Mouse (Mus musculus) limb, embryonic 13.5 days (tissue): ENCODE data around the gene Celf2. TPM values are rescaled to one million over a fixed set of nuclear protein-coding genes. Genes with fewer than 3 reads are reported as not detected.

Experiments
- ATAC-seq: fragments of 200-750 bp; cut with Nextera tagmentation; 2 replicates; pipeline ENCODE4 v1.8.0; 2017; ENCODE audit warnings: low read depth, moderate number of reproducible peaks, moderate TSS enrichment; ENCODE audit not compliant: low FRiP score
- H3K27ac ChIP-seq: fragments of 300-500 bp; sonication (generic); 2 replicates; pipeline ENCODE4 v1.5.1; 2015; ENCODE audit warnings: inconsistent platforms, mild to moderate bottlenecking, moderate library complexity
- H3K27me3 ChIP-seq: fragments of 300-500 bp; sonication (generic); 2 replicates; pipeline ENCODE4 v1.6.1; 2015; ENCODE audit warnings: mild to moderate bottlenecking, inconsistent platforms
- H3K36me3 ChIP-seq: fragments of 300-500 bp; sonication (generic); 2 replicates; pipeline ENCODE4 v1.6.1; 2015; ENCODE audit warnings: inconsistent platforms, mild to moderate bottlenecking, moderate library complexity
- H3K4me1 ChIP-seq: fragments of 300-500 bp; sonication (generic); 2 replicates; pipeline ENCODE4 v1.6.1; 2015; ENCODE audit warnings: inconsistent platforms
- H3K4me2 ChIP-seq: fragments of 300-500 bp; sonication (generic); replicated peaks from 2 replicates; pipeline ENCODE4 v1.6.1; 2015; ENCODE audit warnings: inconsistent platforms, mild to moderate bottlenecking, moderate library complexity
- H3K4me3 ChIP-seq: fragments of 300-500 bp; sonication (generic); 2 replicates; pipeline ENCODE4 v1.5.1; 2015; ENCODE audit warnings: moderate library complexity, mild to moderate bottlenecking, inconsistent platforms
- H3K9ac ChIP-seq: fragments of 300-500 bp; sonication (generic); 2 replicates; pipeline ENCODE4 v1.6.1; 2015; ENCODE audit warnings: mild to moderate bottlenecking, inconsistent platforms
- H3K9me3 ChIP-seq: fragments of 300-500 bp; sonication (generic); 2 replicates; pipeline ENCODE4 v1.6.1; 2016; ENCODE audit warnings: inconsistent platforms
- WGBS: fragments of 180-500 bp; shearing (Covaris S2); methylation state at CpG from one replicate; pipeline ENCODE4 v1.1.7; 2015; 5-methylcytosine and 5-hydroxymethylcytosine counted together
- polyA plus RNA-seq: library from polyadenylated mRNA; unstranded; fragments of >200 nt; fragmentation: Nextera tagmentation; extraction: Ambion mirVana; gene quantifications from 2 replicates; pipeline ENCODE4 v1.2.1, GENCODE M21; 2015

The Celf2 gene
- polyA plus RNA-seq, 1 experiment from 2014 or later = 68.8 TPM

- Histone ChIP-seq H3K4me1 (peaks cover 20% of the 10 kb centered on the region), H3K4me2 (no peak overlapping the region), H3K4me3 (no peak overlapping the region), H3K27me3 (no peaks in the 10 kb centered on the region), H3K9ac (no peak overlapping the region), H3K27ac (no peak overlapping the region), H3K9me3 (no peaks in the 10 kb centered on the region), H3K36me3 (no peaks in the 10 kb centered on the region)
- no peak for ATAC-seq
- 76% methylated on average over 7 of the region's 7 CpGs for WGBS
Observed at GRCm38 (mm10) chr2:7060490-7061105, 448.8 kb downstream of the Celf2 start.

- no peaks in the 10 kb centered on the region for H3K9me3 ChIP-seq
- H3K4me3 ChIP-seq = no peak overlapping the region
- no peak overlapping the region for H3K27ac ChIP-seq
- WGBS = 57% methylated on average over 4 of the region's 4 CpGs
- peaks cover 14% of the 10 kb centered on the region for H3K4me1 ChIP-seq
- H3K4me2 ChIP-seq = no peak overlapping the region
- H3K27me3 ChIP-seq = no peaks in the 10 kb centered on the region
- H3K9ac ChIP-seq = no peak overlapping the region
- H3K36me3 ChIP-seq = no peaks in the 10 kb centered on the region
- ATAC-seq = peak; percentile 20; the same call in 1 of the 2 replicates
Observed at GRCm38 (mm10) chr2:7056401-7056800, 453.0 kb downstream of the Celf2 start.

- no peak overlapping the region for H3K4me3 ChIP-seq
- no peak overlapping the region for H3K9ac ChIP-seq
- peaks cover 14% of the 10 kb centered on the region for H3K4me1 ChIP-seq
- 62% methylated on average over 3 of the region's 3 CpGs for WGBS
- no peaks in the 10 kb centered on the region for H3K9me3 ChIP-seq
- ATAC-seq = peak; percentile 56
- no peak overlapping the region for H3K4me2 ChIP-seq
- H3K27me3 ChIP-seq = no peaks in the 10 kb centered on the region
- peak overlapping the region; percentile 44; the same call in 1 of the 2 replicates for H3K27ac ChIP-seq
- no peaks in the 10 kb centered on the region for H3K36me3 ChIP-seq
Observed at GRCm38 (mm10) chr2:7055958-7056357, 453.4 kb downstream of the Celf2 start.

GRCm38 (mm10) chr2:7051090-7051489 is 458.3 kb downstream of the Celf2 start:
- Histone ChIP-seq H3K27me3 (no peaks in the 10 kb centered on the region), H3K4me2 (no peak overlapping the region), H3K36me3 (no peaks in the 10 kb centered on the region), H3K9me3 (no peaks in the 10 kb centered on the region; the same call in 1 of the 2 replicates), H3K27ac (no peak overlapping the region), H3K4me1 (peaks cover 6% of the 10 kb centered on the region), H3K9ac (no peak overlapping the region), H3K4me3 (no peak overlapping the region)
- 92% methylated on average over 5 of the region's 5 CpGs for WGBS
- no peak for ATAC-seq

GRCm38 (mm10) chr2:7046155-7046554 is 463.2 kb downstream of the Celf2 start:
- Histone ChIP-seq H3K4me2 (no peak overlapping the region), H3K9me3 (no peaks in the 10 kb centered on the region; the same call in 1 of the 2 replicates), H3K27ac (no peak overlapping the region), H3K4me1 (no peaks in the 10 kb centered on the region), H3K4me3 (no peak overlapping the region), H3K36me3 (no peaks in the 10 kb centered on the region), H3K9ac (no peak overlapping the region), H3K27me3 (no peaks in the 10 kb centered on the region)
- WGBS = 10% methylated on average over 1 of the region's 1 CpGs
- ATAC-seq = no peak

GRCm38 (mm10) chr2:7045531-7045930 is 463.8 kb downstream of the Celf2 start:
- H3K27me3 ChIP-seq = no peaks in the 10 kb centered on the region
- no peak overlapping the region for H3K9ac ChIP-seq
- no peaks in the 10 kb centered on the region for H3K4me1 ChIP-seq
- no peaks in the 10 kb centered on the region for H3K36me3 ChIP-seq
- 73% methylated on average over 4 of the region's 4 CpGs for WGBS
- H3K9me3 ChIP-seq = no peaks in the 10 kb centered on the region; the same call in 1 of the 2 replicates
- ATAC-seq = no peak
- H3K4me3 ChIP-seq = no peak overlapping the region
- no peak overlapping the region for H3K4me2 ChIP-seq
- no peak overlapping the region for H3K27ac ChIP-seq

GRCm38 (mm10) chr2:7043770-7044459 is 465.4 kb downstream of the Celf2 start:
- H3K36me3 ChIP-seq = no peaks in the 10 kb centered on the region
- no peaks in the 10 kb centered on the region for H3K27me3 ChIP-seq
- H3K4me2 ChIP-seq = no peak overlapping the region
- H3K4me3 ChIP-seq = no peak overlapping the region
- no peak for ATAC-seq
- H3K9me3 ChIP-seq = no peaks in the 10 kb centered on the region; the same call in 1 of the 2 replicates
- H3K4me1 ChIP-seq = no peaks in the 10 kb centered on the region
- no peak overlapping the region for H3K27ac ChIP-seq
- H3K9ac ChIP-seq = no peak overlapping the region
- 64% methylated on average over 6 of the region's 6 CpGs for WGBS

GRCm38 (mm10) chr2:7040940-7041339 is 468.4 kb downstream of the Celf2 start:
- Histone ChIP-seq H3K9ac (no peak overlapping the region), H3K27ac (no peak overlapping the region), H3K4me3 (no peak overlapping the region), H3K9me3 (no peaks in the 10 kb centered on the region), H3K27me3 (no peaks in the 10 kb centered on the region), H3K4me2 (no peak overlapping the region), H3K4me1 (no peaks in the 10 kb centered on the region), H3K36me3 (no peaks in the 10 kb centered on the region)
- WGBS = 57% methylated on average over 1 of the region's 1 CpGs
- ATAC-seq = no peak

GRCm38 (mm10) chr2:7038991-7039390 is 470.4 kb downstream of the Celf2 start:
- H3K4me1 ChIP-seq = no peaks in the 10 kb centered on the region
- no peak overlapping the region for H3K27ac ChIP-seq
- H3K36me3 ChIP-seq = no peaks in the 10 kb centered on the region
- no peak overlapping the region for H3K9ac ChIP-seq
- H3K4me2 ChIP-seq = no peak overlapping the region
- no peaks in the 10 kb centered on the region for H3K27me3 ChIP-seq
- H3K4me3 ChIP-seq = no peak overlapping the region
- 91% methylated on average over 4 of the region's 4 CpGs for WGBS
- no peak for ATAC-seq
- no peaks in the 10 kb centered on the region for H3K9me3 ChIP-seq

- no peak overlapping the region for H3K27ac ChIP-seq
- no peaks in the 10 kb centered on the region for H3K36me3 ChIP-seq
- no peak for ATAC-seq
- H3K9me3 ChIP-seq = no peaks in the 10 kb centered on the region
- H3K9ac ChIP-seq = no peak overlapping the region
- H3K4me1 ChIP-seq = no peaks in the 10 kb centered on the region
- H3K4me2 ChIP-seq = no peak overlapping the region
- 93% methylated on average over 1 of the region's 1 CpGs for WGBS
- no peak overlapping the region for H3K4me3 ChIP-seq
- no peaks in the 10 kb centered on the region for H3K27me3 ChIP-seq
Observed at GRCm38 (mm10) chr2:7031389-7031788, 478.0 kb downstream of the Celf2 start.

- no peak for ATAC-seq
- H3K4me2 ChIP-seq = no peak overlapping the region
- no peaks in the 10 kb centered on the region for H3K9me3 ChIP-seq
- H3K27ac ChIP-seq = no peak overlapping the region
- H3K36me3 ChIP-seq = no peaks in the 10 kb centered on the region
- WGBS = 94% methylated on average over 1 of the region's 1 CpGs
- no peak overlapping the region for H3K4me3 ChIP-seq
- H3K27me3 ChIP-seq = no peaks in the 10 kb centered on the region
- no peaks in the 10 kb centered on the region for H3K4me1 ChIP-seq
- H3K9ac ChIP-seq = no peak overlapping the region
Observed at GRCm38 (mm10) chr2:7026737-7027136, 482.6 kb downstream of the Celf2 start.

GRCm38 (mm10) chr2:7025594-7025993 is 483.8 kb downstream of the Celf2 start:
- Histone ChIP-seq H3K9ac (no peak overlapping the region), H3K4me3 (no peak overlapping the region), H3K36me3 (no peaks in the 10 kb centered on the region), H3K27ac (no peak overlapping the region), H3K9me3 (no peaks in the 10 kb centered on the region), H3K27me3 (no peaks in the 10 kb centered on the region), H3K4me2 (no peak overlapping the region), H3K4me1 (no peaks in the 10 kb centered on the region)
- peak; percentile 32; the same call in 1 of the 2 replicates for ATAC-seq
- WGBS = 66% methylated on average over 5 of the region's 5 CpGs
